ENCODE assay signal across 23 mouse cellular contexts in the genomic region with DNA sequence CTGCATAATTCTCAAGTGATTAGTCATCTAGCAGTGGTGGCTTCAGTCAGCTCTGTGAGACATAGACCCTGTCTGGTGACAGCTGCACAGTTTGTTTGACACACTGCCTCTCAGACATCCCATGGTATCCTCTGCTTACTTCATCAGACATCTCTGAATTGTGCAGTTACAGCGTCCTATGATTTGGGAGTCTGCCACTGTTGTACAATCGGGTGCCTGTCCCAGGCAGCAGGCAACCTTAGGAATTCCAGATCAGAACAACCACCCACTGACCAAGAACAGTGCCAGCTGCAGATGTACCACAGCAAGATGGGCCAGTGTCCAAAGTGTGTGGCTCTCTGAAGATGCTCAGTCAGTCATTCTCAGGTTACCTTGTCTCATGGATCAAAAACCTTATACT.
A peak's percentile ranks its signal among the peaks of the same experiment; 100 is the strongest.
DNase-seq lines count a peak whose midpoint lies in the region; ATAC-seq and TF ChIP-seq lines count a peak whose summit lies in the region.
"Had no signal": no experiment of that assay in that cellular context is flagged by ENCODE, and none has a peak within 500 bp of the region (broad histone marks: within the 10 kb centered on the region; RNA-seq: fewer than 3 reads in every experiment).

No protein-coding gene starts in this region.

- intact Hi-C loops in left cerebral cortex, postnatal 14 days (cut with DNase I): no loop called here
- intact Hi-C loops in left cerebral cortex, adult 2 months (cut with DNase I): loop anchor here (5.0 kb wide), 1 partner anchor 102 kb away; the partner anchor contains the start of gene Luzp2

- peak; percentile 38; the same call in 1 of the 2 replicates for ATAC-seq in frontal cortex, adult (ENCODE audit: low TSS enrichment)
- ATAC-seq: CD4-positive, CD25-positive, alpha-beta regulatory T cell, adult 4 months; intestine, postnatal 0 days; midbrain, embryonic 13.5 days had no signal

- H3K27ac ChIP-seq in left cerebral cortex, adult 2 months: no peak overlapping the region
- H3K27ac ChIP-seq: embryonic facial prominence, embryonic 15.5 days; forebrain, embryonic 15.5 days; gastrocnemius, adult 2 months; heart, embryonic 10.5 days; kidney, embryonic 15.5 days; limb, embryonic 15.5 days; liver, embryonic 14.5 days; midbrain, embryonic 13.5 days; neural tube, embryonic 13.5 days had no signal

- no peak for DNase-seq in frontal cortex, postnatal 25 days (ENCODE audit: low spot score in 2 of 2)
- peak; percentile 5 to 17 for DNase-seq in left cerebral cortex, postnatal 14 days (ENCODE audit: low spot score in 2 of 2)
- no peak for DNase-seq in left cerebral cortex, adult 2 months (ENCODE audit: extremely low spot score in 1 of 2, low spot score in 2 of 2)
- peak; percentile 5 to 6 for DNase-seq in frontal cortex, postnatal 10 days (ENCODE audit: low spot score in 2 of 2)
- peak; percentile 4 to 11 for DNase-seq in layer of hippocampus, postnatal 36 days
- DNase-seq in c-Kit-positive CD71-positive TER-119-positive erythroid progenitor cells, embryonic 14.5 days (ENCODE audit: low spot score): no peak
- no peak for DNase-seq in natural killer cell, adult 2 months (ENCODE audit: low spot score in 2 of 2)
- DNase-seq: gastrocnemius, adult 2 months; heart, postnatal 4 days; kidney, postnatal 4 days; spleen, adult 18-20 months had no signal

- TF ChIP-seq CTCF in left cerebral cortex, adult 2 months (IDR thresholded peaks at IDR 0.05): no peak

- no peak overlapping the region for H3K4me3 ChIP-seq in left cerebral cortex, adult 2 months
- H3K4me3 ChIP-seq: embryonic facial prominence, embryonic 15.5 days; forebrain, embryonic 15.5 days; gastrocnemius, adult 2 months; heart, embryonic 10.5 days; kidney, embryonic 15.5 days; limb, embryonic 15.5 days; megakaryocyte, embryonic 14.5 days; midbrain, embryonic 13.5 days; neural tube, embryonic 13.5 days had no signal

Comparison
In these comparisons a context has a peak if more than half of its experiments do, and no peak if none do; other contexts are left out.
1. DNase-seq: peak in left cerebral cortex, postnatal 14 days (2 of 2), frontal cortex, postnatal 10 days (2 of 2) and layer of hippocampus, postnatal 36 days (2 of 2); none in frontal cortex, postnatal 25 days (0 of 2), left cerebral cortex, adult 2 months (0 of 2), c-Kit-positive CD71-positive TER-119-positive erythroid progenitor cells, embryonic 14.5 days (single experiment) and natural killer cell, adult 2 months (0 of 2).